Mouse (Mus musculus): ENCODE results near the gene Ppp1r14a. TPM values are rescaled to one million over a fixed set of nuclear protein-coding genes. Genes with fewer than 3 reads are reported as not detected.

Ppp1r14a gene
- total RNA-seq (2021): 10 to 100 TPM; 14.3 to 15.0 TPM
- long read RNA-seq, experiment 1, transcript Ppp1r14a-201 (4 exons, 950 nt): major isoform, 9 of 9 reads
- long read RNA-seq, experiment 1, partial matches to known transcripts: 0 of 9 reads
- long read RNA-seq, experiment 1, other reads (novel, unspliced or antisense): 0 of 9 reads
- long read RNA-seq, experiment 2, transcript Ppp1r14a-201 (4 exons, 950 nt): major isoform, 6 of 8 reads
- long read RNA-seq, experiment 2, partial matches to known transcripts: 1 of 8 reads
- long read RNA-seq, experiment 2, other reads (novel, unspliced or antisense): 1 of 8 reads

DNA sequence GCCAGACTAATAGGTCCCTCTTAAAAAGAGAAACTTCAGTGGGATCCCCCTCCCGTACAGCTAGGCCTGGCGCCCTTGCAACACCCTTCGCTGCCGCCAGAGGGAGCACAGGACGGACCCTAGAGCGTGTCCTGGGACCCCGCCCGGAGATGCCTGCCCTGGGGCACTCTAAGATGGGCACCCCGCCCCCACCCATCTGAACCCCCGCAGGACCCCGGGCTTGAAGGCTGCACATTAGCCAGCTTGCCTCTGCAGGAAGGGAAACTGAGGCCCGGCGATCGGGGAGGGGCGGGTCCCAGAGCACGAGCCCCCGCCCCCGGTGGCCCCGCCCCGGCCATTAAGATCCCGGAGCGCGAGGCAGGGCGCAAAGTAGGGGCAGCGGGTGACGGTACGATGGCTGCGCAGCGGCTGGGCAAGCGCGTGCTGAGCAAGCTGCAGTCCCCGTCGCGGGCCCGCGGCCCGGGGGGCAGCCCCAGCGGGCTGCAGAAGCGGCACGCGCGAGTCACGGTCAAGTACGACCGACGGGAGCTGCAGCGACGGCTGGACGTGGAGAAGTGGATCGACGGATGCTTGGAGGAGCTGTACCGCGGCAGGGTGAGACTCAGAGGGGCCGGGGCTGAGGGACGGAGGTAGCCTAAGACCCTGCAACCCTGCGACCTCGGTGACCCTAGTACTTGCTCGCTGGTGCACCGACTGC is at the start of gene Ppp1r14a:
Gene Ppp1r14a, plus strand, starts transcription at position 367 of the 697 bp plus-strand sequence.
- DNase-seq (ENCODE audit: low spot score in 2 of 2): peak; percentile 46 to 64

DNA sequence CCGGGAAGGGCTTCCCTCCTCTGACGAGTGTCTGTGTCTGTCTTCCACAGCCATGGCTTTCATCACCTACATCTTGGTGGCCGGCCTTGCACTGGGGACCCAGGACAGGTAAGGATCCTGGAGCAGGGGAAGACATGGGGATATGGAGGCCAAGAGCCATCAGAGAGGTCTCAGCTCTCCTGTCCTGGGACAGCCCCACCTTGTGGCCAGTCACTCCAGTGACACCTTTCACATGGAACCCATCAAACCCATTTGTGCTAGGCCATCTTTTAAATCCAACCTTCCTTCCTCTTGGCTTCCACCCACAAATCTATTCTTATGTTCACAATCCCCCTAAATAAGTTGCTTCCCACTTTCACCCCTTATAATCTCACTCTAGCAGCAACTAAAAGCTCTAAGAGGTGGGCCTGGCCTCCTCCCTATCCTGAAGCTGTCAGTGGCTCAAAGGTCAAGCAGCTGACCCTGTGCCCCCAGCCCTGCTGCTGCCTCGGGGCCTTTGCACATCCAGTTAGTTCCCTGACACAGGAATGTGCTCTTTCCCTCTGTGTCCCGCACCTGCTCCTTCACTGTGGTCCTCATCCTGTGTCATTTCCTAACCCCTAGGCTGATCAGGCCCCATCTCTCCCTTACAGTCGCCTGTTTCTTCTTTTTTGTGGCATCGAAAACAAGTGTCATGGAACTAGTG is 44.2 kb upstream of the Ppp1r14a start:
- DNase-seq (ENCODE audit: low spot score in 2 of 2): no peak

DNA sequence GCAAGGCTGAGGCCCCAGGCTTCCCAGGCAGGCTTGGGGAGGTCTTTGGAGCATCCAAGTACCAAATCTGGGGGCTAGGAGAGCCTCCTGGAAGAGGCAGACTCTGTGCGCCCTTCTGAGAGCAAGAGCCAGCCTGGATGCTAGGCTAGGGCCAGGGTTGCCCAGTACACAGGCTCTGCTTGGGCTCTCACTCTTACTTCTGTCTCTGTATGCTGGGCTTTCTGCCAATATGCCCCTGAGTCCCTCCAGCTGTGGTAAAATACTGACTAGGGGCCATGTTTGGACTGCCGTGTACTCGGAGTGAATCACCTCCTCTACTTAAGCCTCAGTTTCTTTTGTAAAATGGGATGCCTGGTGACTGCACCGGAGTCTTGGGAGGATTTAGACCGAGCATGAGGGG is 43.1 kb upstream of the Ppp1r14a start:
- no peak for DNase-seq (ENCODE audit: low spot score in 2 of 2)

DNA sequence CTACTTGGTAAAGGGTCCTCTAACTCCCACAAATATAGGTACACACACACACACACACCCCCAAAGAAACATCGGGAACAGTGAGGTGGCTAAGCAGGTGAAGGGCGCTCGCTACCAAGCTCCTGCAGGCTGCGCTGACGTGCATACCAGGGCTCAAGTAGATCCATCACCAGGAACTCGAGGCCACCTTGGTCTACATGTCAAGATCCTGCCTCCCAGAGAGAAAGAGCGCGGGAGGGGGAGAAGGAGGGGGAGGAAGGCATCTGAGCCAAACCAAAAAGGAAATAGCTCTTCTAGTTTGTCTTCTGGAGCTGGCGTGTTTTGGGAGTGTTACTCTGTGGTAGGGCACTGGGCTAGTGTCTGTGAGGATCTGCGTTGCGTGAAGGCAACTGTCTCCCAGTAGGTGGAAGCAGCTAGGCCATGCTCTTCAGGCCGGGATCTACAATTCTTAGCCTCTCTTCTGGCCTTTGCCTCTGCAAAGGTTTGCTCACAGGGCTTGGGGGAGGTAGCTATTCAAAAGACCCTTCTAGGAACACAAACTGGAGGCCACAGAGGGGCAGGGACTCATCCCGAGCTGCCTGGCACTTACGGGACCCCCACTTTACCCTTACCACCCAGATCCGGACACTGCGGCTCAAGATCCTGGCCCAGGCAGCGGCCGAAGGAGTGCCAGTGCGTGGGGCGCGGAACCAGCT is 42.3 kb upstream of the Ppp1r14a start:
- DNase-seq (ENCODE audit: low spot score in 2 of 2): no peak

DNA sequence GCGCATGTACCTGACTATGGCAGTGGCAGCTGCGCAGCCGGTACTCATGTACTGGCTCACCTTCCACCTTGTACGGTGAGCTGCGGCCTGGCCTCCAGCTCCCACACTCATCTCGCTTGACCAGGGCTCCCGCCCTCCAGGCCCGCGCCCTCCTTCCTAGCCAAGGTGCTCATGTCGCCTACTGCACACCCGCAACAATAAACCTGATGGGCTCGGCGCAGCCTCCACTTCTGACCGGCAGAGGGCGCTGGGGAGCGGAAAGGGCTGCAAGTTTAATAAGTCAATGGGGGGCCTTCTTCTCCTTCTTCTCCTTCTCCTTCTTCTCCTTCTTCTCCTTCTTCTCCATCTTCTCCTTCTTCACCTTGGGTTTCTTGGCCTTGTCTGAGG is 41.8 kb upstream of the Ppp1r14a start:
- peak; percentile 59 to 71 for DNase-seq (ENCODE audit: low spot score in 2 of 2)

DNA sequence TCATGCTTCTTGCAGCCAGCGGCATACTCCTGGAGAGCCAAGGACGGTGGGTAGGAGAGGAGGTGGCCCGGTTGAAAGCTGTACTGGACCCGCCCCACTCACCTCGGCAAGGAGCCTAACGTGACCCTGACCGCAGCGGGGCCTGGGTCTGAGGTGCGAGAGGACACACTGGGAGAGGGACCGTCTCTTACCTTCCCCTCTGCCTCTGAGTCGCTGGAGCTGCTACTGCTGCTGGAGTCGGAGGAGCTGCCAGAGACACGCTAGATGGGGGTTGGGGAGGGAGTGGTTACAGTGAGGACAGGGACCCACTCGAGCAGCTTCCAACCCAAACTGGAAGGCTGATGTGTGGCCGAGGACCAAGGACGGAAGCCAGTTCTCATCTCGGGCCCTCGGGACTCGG is 41.4 kb upstream of the Ppp1r14a start:
- DNase-seq (ENCODE audit: low spot score in 2 of 2): no peak

DNA sequence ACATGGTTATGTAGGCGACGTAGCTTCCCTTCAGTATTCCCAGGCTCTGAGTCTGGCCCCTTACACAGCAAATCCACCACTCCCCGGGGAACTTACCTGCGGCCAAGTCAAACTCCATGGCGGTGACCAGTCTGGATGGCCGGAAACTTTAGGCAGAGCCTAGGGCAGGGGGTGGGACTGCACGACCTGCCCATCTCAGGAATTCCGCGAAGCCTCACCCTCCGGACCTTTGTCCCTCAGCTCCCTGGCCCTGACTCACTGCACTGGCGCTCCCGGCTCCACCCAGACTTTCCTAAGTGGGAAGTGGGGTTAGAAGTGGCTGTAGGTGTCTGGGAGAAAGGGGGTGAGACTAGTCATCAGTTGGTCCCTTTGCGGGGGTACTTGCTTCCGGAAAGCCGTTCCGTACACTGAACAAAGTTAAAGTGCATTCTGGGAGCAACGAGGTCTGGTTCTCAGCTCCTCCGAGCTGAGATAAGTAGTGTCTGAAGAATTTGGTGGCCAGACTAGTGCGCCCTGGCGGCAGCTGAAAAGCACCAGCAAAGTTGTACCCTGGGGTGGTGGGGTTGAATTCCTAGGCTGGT is 40.8 kb upstream of the Ppp1r14a start, which contains the start of gene 2200002D01Rik:
Gene 2200002D01Rik, minus strand, starts transcription at position 206 of the 581 bp plus-strand sequence.
- DNase-seq (ENCODE audit: low spot score in 2 of 2): peak; percentile 15 to 18

DNA sequence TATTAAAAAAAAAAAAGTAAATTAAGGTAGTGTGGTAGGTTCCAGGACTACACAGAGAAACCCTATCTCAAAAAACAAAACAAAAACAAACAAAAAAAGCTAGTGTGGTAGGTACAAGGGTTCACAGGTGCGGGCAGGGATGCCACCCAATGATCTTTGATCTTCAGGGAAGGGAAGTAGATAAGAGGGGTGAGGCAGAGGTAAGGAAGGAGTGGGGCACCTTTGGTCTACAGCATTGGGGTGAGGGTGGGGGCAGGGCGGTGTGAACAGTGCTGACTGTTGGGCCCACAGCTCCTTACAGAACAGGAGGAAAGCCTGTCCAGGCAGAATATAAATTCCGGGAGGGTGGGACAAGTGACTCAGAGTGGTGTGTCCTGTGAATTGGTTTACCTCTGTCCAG is 37.9 kb upstream of the Ppp1r14a start:
- no peak for DNase-seq (ENCODE audit: low spot score in 2 of 2)

DNA sequence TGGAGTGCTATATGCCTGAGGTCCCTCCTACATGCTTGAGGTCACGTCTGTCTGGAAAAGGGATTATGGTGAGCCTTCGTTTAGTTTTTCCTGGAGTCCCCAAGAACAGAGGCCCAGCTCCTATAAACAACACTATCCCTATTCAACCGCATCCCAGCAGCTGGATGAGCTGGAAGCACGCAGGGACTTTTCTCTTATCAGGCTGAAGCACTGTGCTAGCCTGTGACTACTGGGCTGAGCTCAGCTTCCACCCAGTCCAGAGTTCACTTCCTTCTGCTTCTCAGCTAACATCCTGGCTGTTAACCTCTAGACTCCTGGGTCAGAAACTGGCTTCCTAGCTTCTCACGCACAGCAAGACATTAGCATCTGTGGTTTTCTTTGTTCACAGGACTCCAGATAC is 35.3 kb upstream of the Ppp1r14a start:
- DNase-seq (ENCODE audit: low spot score in 2 of 2): no peak

DNA sequence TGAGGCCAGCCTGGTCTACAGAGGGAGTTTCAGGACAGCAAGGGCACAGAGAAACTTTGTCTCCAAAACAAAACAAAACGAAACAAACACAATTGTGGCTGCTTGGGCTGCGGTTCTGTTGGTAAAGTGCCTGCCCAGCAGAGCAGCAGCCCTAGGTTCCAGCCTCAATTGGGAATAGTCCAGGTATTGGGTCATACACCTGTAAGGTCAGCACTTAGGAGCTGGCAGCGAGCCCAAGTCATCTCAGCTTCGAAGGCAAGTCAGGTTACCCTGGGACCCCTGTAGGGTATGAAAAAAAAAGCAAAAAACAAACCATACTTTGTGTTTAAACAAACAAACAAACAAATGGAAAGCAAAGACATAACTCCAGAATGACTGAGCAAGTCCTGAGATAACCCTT is 33.2 kb upstream of the Ppp1r14a start:
- DNase-seq (ENCODE audit: low spot score in 2 of 2): no peak

DNA sequence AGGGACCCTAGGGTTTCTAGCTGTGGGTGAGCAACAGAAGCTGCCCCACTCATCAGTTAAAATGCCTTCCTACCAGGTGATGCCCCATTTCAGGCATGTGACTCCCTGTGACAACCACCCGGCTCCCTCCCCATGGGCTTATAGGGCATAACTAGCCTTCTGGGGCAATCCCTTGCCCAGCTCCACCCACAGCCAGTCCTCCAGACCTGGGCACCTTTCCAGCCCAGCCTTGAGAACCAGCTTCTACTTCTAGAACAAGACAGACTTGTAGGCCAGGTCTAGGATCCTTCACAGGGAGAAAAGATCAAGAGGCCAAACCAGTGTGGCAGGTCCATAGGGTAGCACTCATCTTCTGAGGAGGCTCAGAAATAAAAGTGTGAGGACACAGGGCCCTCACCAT is 31.7 kb upstream of the Ppp1r14a start:
- no peak for DNase-seq (ENCODE audit: low spot score in 2 of 2)

DNA sequence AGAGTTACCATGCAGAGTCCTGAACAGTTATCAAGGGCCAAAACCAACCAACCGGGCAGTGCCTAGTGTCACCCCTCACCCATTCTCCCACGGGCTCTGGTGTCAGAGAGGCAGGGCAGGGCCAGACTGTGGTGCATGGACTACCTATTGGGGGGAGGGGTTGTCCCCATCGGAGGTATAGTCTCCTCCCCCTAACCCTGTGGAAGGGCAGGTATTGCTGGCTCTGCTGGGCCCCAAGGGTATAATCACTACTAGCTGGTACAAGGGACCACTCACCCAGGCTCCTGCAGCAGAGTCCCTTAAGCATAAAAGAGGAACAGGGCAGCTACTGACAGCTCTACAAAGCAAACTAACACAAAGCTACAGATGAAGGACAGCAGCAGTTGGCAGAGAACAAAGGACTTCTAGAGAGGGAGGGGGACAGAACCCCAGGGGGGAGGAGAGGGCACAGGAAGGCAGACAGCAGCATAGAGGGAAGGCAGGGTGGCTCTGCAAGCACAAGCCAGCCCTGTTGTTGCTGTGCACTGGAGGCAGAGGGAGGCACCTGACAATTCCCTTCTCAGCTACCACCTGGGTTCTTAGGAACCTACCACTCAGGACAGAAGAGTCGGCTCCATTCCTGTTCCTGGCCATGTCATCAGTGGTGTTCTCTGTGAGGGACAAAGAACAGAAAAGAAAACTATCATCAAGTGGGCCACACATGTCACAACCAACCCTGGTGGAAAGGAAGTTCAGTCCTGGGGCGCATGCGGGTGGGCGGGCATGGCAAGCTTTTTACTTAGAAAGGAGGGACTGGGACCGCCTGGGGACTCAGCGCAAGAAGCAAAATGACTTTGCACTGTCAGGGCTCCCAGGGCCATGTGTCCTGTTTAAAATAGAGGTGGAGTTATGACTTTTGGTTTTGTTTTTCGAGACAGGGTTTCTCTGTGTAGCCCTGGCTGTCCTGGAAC is 29.1 kb upstream of the Ppp1r14a start:
- no peak for DNase-seq (ENCODE audit: low spot score in 2 of 2)

DNA sequence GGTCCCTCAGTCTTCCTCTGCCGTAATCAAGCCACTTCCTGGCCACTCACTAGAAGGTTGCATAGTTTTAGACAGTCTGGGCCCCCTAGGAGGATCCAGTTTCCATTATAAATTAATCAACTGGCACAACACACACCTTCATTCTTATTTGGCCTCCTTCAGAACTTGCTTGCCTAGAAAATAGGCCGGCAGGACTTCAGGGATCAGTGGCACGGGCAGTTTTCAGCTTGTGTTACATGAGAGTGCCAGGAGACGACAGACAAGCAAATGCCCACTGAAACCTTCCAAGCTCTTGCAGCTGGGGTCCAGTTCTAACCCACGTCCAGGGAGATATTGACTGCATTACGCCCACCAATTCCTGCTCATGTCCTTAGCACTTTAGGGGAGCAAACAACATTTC is 27.0 kb upstream of the Ppp1r14a start:
- no peak for DNase-seq (ENCODE audit: low spot score in 2 of 2)

DNA sequence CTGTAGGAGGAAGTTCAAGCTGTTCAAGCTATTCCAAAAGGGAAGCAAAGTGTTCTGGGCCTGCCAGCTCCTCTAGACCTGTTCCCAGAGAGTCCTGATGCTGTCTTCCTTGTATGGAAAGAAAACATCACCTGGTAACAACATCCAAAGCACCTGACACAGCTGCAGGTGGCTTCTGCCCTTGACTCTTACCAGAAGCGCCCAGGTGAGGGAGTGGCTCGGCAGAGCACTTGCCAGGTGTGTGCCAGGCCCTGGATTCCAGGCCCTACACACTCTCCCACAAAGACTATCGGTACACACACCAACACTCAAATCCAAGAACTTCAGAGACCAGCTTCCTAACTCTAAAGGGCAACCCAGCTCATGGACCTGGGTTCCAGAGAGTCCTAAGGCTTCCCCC is 25.3 kb upstream of the Ppp1r14a start:
- DNase-seq (ENCODE audit: low spot score in 2 of 2): no peak

DNA sequence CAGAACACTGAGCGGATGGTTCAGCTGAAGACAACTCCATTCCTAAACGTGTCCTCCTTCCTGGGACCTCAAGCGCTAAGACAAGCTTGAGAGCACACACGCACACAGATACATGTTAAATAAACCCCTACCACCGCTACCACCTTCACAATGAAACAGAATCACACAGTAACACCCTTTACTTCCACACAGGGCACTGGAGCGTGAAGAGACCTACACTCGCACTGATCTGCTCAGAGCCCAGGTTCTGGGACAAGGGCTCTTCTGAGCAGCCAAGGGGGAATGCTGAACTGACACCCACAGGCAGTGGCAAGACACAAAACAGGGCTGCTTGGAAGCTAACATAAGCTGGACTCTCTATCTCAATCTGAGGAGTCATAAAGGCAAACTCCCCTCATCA is 23.5 kb upstream of the Ppp1r14a start:
- no peak for DNase-seq (ENCODE audit: low spot score in 2 of 2)

DNA sequence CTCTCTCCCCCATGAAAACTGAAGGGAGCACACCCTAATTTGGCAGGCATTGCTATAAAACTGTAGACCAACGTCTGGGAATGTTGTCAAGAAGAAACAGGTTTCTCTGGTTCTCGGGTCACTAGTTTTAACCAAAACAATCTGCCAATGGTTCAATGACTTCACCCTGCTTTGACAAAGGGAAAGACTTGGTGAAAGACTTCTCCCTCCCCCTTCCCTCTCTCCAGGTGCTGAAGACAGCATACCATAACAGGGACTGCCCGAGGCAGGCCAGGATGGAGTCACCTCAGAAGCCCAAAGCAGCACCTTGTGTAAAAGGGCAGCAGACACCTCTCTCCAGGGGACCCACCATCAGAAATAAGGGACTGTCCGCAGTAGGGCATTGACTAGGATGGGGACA is 22.2 kb upstream of the Ppp1r14a start:
- DNase-seq (ENCODE audit: low spot score in 2 of 2): no peak

DNA sequence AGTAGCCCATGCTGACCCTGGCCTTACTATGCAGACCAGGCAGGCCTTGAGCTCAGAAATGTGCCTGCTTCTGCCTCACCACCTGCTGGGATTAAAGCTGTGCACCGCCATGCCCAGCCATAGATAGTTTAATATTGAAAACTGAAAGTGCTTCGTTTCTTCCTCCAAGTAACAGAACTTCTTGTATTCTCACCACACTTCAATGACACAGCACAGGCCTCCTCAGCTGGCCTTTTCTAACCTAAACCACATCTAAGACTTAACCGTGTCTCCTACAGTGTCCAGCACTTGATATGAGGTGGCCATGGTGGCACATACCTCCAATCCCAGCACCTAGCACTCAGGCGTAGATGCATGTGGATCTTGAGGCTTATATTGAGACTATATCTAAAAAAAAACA is 18.7 kb upstream of the Ppp1r14a start:
- no peak for DNase-seq (ENCODE audit: low spot score in 2 of 2)

DNA sequence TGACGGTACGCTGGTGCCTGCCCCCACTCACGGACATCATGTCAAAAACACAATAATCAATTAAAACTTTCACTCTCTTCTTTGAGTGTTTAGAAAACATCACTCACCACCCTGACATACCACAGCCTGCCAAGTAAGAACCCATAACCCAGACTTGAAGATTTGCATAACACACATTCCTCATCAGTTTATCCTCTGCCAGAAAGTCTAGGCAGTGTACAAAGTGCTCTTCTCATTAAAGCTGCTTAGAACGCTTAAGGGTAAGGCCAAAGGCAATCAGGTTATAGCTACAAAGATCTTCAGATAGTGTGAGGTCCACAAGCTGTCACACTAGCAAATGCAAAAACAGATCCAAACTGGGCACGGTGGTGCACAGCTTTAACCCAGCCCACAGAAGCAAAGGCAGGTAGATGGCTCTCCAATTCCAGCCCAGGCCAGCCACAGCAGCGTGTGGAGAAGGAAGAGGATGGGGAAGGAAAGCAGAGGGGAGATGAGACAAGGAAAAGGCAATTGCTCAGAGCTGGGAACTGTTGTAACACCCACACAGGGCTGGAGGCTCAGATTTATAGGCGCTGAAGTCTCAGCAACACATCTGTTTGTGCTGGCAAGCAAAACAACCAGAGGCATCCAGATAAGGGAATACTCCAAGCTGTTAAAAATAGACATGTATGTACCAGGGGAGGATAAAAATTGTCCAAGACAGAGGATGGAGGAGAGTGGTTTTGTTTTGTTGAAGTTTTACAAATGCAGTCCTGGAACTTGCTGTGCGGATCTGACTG is 17.2 kb upstream of the Ppp1r14a start:
- DNase-seq (ENCODE audit: low spot score in 2 of 2): no peak

DNA sequence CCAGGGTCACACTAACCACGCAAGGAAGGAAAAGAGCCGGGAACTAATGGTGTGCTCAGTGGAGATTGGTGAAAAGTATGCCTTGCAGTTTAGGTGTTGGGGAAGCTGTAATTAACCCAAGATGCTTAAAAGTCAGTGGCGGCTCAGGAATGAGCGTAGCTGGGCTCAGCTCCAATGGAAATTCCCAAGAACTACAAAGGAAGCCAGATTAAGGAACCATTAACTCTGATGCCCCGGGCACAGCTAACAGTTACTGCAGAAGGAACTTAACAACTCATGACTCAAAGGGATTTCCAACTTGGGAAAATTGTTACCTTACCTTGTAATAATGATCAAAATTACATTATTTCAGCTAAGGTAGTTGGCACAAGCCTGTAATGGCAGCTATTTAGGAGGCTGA is 12.4 kb upstream of the Ppp1r14a start:
- DNase-seq (ENCODE audit: low spot score in 2 of 2): no peak
